Mouse (Mus musculus) bone marrow, adult 2 months (tissue): Measurements from ENCODE around the gene Zfp965. TPM values are rescaled to one million over a fixed set of nuclear protein-coding genes. Genes with fewer than 3 reads are reported as not detected.
"Not testable (repeated sequence)": the region's sequence is repeated elsewhere in the genome, so short reads cannot be mapped to it uniquely, and the experiment has no call there.

Experiments used
- H3K27ac ChIP-seq: fragments of 200-500 bp; 2 replicates; pipeline ENCODE4 v1.5.1; 2012; ENCODE audit warnings: low read depth, mild to moderate bottlenecking, control low read depth, inconsistent platforms, low read length; ENCODE audit not compliant: control insufficient read depth, poor library complexity, insufficient read depth
- H3K4me1 ChIP-seq: fragments of 200-500 bp; 2 replicates; pipeline ENCODE4 v1.6.1; 2011; ENCODE audit warnings: low read length; ENCODE audit not compliant: control insufficient read depth, insufficient read depth
- H3K4me3 ChIP-seq: fragments of 200-500 bp; replicated peaks from 2 replicates; pipeline ENCODE3; 2011; ENCODE audit warnings: mild to moderate bottlenecking, low read depth, low read length, control low read depth; ENCODE audit not compliant: control insufficient read depth
- WGBS: fragments of 180-500 bp; shearing (Covaris S2); methylation state at CpG from one replicate; pipeline ENCODE4 v1.1.7; 2018; 5-methylcytosine and 5-hydroxymethylcytosine counted together
- polyA plus RNA-seq: library from polyadenylated mRNA; stranded (reverse); fragments of >200 nt; gene quantifications from 2 replicates; pipeline ENCODE4 v1.2.4, GENCODE M21; 2011; ENCODE audit warnings: low replicate concordance; ENCODE audit not compliant: missing spikeins, insufficient read depth, insufficient read length

The Zfp965 gene
- 10.2 TPM in 1 of 2 replicates, not detected in the other for polyA plus RNA-seq

GRCm38 (mm10) chr2:175469685-175470084 is at the start of gene Zfp965:
Gene Zfp965 (plus strand): TSS chr2:175469985.
- not testable (repeated sequence) for H3K4me1 ChIP-seq, H3K4me3 ChIP-seq, H3K27ac ChIP-seq
- no CpG with 5 or more reads among the region's 6 CpGs for WGBS

GRCm38 (mm10) chr2:175435707-175436106 is 34.1 kb upstream of the Zfp965 start, which contains the start of gene Gm4724:
Gene Gm4724 (minus strand): TSS chr2:175435807.
- no CpG with 5 or more reads among the region's 4 CpGs for WGBS
- H3K4me3 ChIP-seq, H3K4me1 ChIP-seq, H3K27ac ChIP-seq: not testable (repeated sequence)

Other genes with a start within 250 kb of the Zfp965 start
- 0.62 TPM in 1 of 2 replicates, not detected in the other for gene Gm14440, start 194.9 kb upstream of the Zfp965 start, polyA plus RNA-seq
- gene Gm4631, start 131.8 kb upstream of the Zfp965 start, polyA plus RNA-seq: 11.4 and 13.4 TPM in 2 replicates
- 5.1 TPM in 1 of 2 replicates, not detected in the other for gene Zfp968, start 97.5 kb upstream of the Zfp965 start, polyA plus RNA-seq
- not detected in 2 replicates for gene Gm4724, start 34.2 kb upstream of the Zfp965 start, polyA plus RNA-seq
- not detected in 2 replicates for gene Gm11007, start 174.0 kb downstream of the Zfp965 start, polyA plus RNA-seq
- not detected in 2 replicates for gene Zfp969, start 233.7 kb downstream of the Zfp965 start, polyA plus RNA-seq